Mouse (Mus musculus) thymus, adult 2 months (tissue): ENCODE measurements around the gene Ccndbp1. TPM values are rescaled to one million over a fixed set of nuclear protein-coding genes. Genes with fewer than 3 reads are reported as not detected.
"Not testable (repeated sequence)": the region's sequence is repeated elsewhere in the genome, so short reads cannot be mapped to it uniquely, and the experiment has no call there.

Experiments used
- DNase-seq: peaks from one replicate; pipeline ENCODE4 v3.0.0; 2021
- H3K27ac ChIP-seq: fragments of 200-500 bp; 2 replicates; pipeline ENCODE4 v1.5.1; 2012; ENCODE audit warnings: low read length, control low read depth; ENCODE audit not compliant: control insufficient read depth, insufficient read depth
- H3K27me3 ChIP-seq: fragments of 200-500 bp; 2 replicates; pipeline ENCODE4 v1.6.1; 2012; ENCODE audit warnings: mild to moderate bottlenecking, low read length, moderate library complexity, mixed read lengths; ENCODE audit not compliant: control insufficient read depth, insufficient read depth
- H3K36me3 ChIP-seq: fragments of 200-500 bp; 2 replicates; pipeline ENCODE4 v1.6.1; 2012; ENCODE audit warnings: mild to moderate bottlenecking, low read length, moderate library complexity; ENCODE audit not compliant: control insufficient read depth, insufficient read depth
- H3K4me1 ChIP-seq: fragments of 200-500 bp; replicated peaks from 2 replicates; pipeline ENCODE4 v1.6.1; 2012; ENCODE audit warnings: low read length; ENCODE audit not compliant: control insufficient read depth, insufficient read depth
- H3K4me3 ChIP-seq: fragments of 200-500 bp; 2 replicates; pipeline ENCODE4 v1.5.1; 2012; ENCODE audit warnings: mild to moderate bottlenecking, low read length, control low read depth, moderate library complexity; ENCODE audit not compliant: control insufficient read depth, insufficient read depth
- CTCF ChIP-seq: fragments of 200-500 bp; IDR thresholded peaks from 2 replicates; pipeline ENCODE4 v1.5.1; 2012; ENCODE audit warnings: mild to moderate bottlenecking, control low read depth, low read length, moderate library complexity, borderline replicate concordance; ENCODE audit not compliant: control insufficient read depth, poor library complexity, insufficient read depth; ENCODE audit errors: extremely low read depth
- POLR2A ChIP-seq: fragments of 200-500 bp; IDR thresholded peaks from 2 replicates; pipeline ENCODE4 v1.6.1; 2012; ENCODE audit warnings: mild to moderate bottlenecking, low read length, control low read depth, moderate library complexity; ENCODE audit not compliant: control insufficient read depth, poor library complexity, insufficient read depth; ENCODE audit errors: extremely low read depth
- WGBS: fragments of 180-500 bp; shearing (Covaris S2); methylation state at CpG from one replicate; pipeline ENCODE4 v1.1.7; 2018; 5-methylcytosine and 5-hydroxymethylcytosine counted together
- polyA plus RNA-seq: library from polyadenylated mRNA; depleted of rRNA; stranded (reverse); fragments of >200 nt; gene quantifications from 2 replicates; pipeline ENCODE4 v1.2.3, GENCODE M21; 2012

Ccndbp1 gene
- polyA plus RNA-seq, 1 experiment, result 51.0 TPM

GRCm38 (mm10) chr2:121036733-121037341, 28.6 kb downstream of the Ccndbp1 start, which contains the start of gene Epb42:
Gene Epb42, minus strand, starts transcription at chr2:121037072.
- WGBS, result 63% methylated on average over 5 of the region's 5 CpGs
- no peaks in the 10 kb centered on the region for H3K27me3 ChIP-seq
- TF ChIP-seq CTCF, result no peak
- no peak for TF ChIP-seq POLR2A
- H3K4me1 ChIP-seq, result no peaks in the 10 kb centered on the region
- no peaks in the 10 kb centered on the region for H3K36me3 ChIP-seq
- no peak within 1 kb of the TSS for H3K27ac ChIP-seq
- H3K4me3 ChIP-seq, result no peak within 1 kb of the TSS
- no peak for DNase-seq

GRCm38 (mm10) chr2:121038851-121039250, 30.6 kb downstream of the Ccndbp1 start:
- DNase-seq, H3K4me3 ChIP-seq, H3K27me3 ChIP-seq, H3K4me1 ChIP-seq, H3K36me3 ChIP-seq, H3K27ac ChIP-seq: not testable (repeated sequence)
- WGBS, result 100% methylated on average over 1 of the region's 1 CpGs

DNA sequence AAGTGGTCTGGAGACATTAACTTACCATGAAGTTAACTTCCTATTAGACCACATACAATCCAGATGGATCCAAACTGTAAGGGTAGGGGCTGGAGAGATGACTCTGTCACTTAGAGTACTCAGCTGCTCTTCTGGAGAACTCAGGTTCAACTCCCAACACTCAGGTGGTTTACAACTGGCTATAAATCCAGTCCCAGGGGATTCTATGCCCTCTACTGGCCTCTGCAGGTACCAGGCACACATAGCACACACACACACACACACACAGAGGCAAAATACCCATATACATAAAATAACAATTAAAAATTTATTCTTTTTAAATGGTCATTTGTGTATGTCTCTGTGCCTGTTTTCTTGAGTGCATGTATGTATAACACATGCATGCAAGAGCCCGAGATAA, 31.2 kb downstream of the Ccndbp1 start:
- H3K36me3 ChIP-seq, result no peaks in the 10 kb centered on the region
- DNase-seq, result no peak

DNA sequence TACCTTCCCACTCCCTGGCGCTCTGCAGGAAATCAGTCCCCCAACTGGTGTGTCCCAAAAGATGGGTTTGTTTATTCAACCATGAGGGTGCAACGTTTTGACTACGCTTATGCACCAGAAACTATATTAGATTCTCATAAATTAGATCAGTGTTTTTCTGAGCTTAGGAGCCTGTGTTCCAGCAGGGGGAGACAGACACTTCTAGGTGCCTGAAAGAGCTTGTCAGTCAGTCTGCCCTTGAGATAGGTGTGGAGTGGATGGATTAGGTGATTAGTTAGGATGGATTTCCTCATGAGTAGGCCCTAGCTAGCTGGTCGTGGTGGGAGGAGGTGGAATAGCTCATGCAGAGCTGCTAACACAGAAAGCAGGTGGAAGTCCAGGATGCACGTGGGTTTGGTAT, 32.9 kb downstream of the Ccndbp1 start:
- Histone ChIP-seq H3K4me1 (no peaks in the 10 kb centered on the region), H3K27ac (no peak overlapping the region), H3K4me3 (no peak overlapping the region), H3K27me3 (no peaks in the 10 kb centered on the region), H3K36me3 (no peaks in the 10 kb centered on the region)
- WGBS, result 33% methylated on average over 5 of the region's 5 CpGs
- peak; percentile 16 for DNase-seq
- no peak for TF ChIP-seq CTCF
- no peak for TF ChIP-seq POLR2A

More for the DNA sequence above, 31.2 kb downstream of the Ccndbp1 start:
- H3K4me3 ChIP-seq, result no peak overlapping the region
- H3K4me1 ChIP-seq, result no peaks in the 10 kb centered on the region
- 98% methylated on average over 1 of the region's 1 CpGs for WGBS
- H3K27ac ChIP-seq, result no peak overlapping the region
- no peak for TF ChIP-seq CTCF
- TF ChIP-seq POLR2A, result no peak
- no peaks in the 10 kb centered on the region for H3K27me3 ChIP-seq

- no peak for TF ChIP-seq CTCF
- TF ChIP-seq POLR2A, result no peak
- WGBS, result 92% methylated on average over 4 of the region's 4 CpGs
- Histone ChIP-seq H3K4me1 (no peaks in the 10 kb centered on the region), H3K27me3 (no peaks in the 10 kb centered on the region), H3K36me3 (no peaks in the 10 kb centered on the region), H3K27ac (no peak overlapping the region), H3K4me3 (no peak overlapping the region)
- no peak for DNase-seq
These were observed 37.5 kb downstream of the Ccndbp1 start for GRCm38 (mm10) chr2:121045653-121046052.

GRCm38 (mm10) chr2:121052176-121052575, 44.0 kb downstream of the Ccndbp1 start:
- no peak for DNase-seq
- Histone ChIP-seq H3K36me3 (no peaks in the 10 kb centered on the region), H3K4me1 (no peaks in the 10 kb centered on the region), H3K4me3 (no peak overlapping the region), H3K27ac (no peak overlapping the region), H3K27me3 (no peaks in the 10 kb centered on the region)
- no peak for TF ChIP-seq POLR2A
- TF ChIP-seq CTCF, result no peak
- WGBS, result 97% methylated on average over 5 of the region's 5 CpGs

DNA sequence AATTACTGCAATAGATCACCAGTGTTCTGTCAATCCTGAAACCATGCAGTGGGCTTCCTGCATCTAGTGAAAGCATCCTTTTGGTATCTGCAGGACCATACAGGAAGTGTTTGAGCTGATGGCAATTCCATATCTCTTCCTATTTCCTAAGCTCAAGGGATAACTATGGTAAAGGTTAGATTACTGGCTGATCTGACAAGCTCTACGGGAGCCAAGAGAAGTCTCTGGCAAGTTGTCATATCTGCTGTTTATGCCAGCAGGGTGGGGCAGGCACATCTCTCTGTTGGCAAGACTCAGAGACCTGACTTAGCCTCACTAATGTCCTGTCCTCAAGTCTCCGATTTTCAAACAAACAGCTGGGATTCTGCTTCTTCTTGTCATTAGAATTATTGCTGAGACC, 45.9 kb downstream of the Ccndbp1 start:
- no peak for DNase-seq
- WGBS, result 74% methylated on average over 2 of the region's 2 CpGs
- Histone ChIP-seq H3K4me3 (no peak overlapping the region), H3K36me3 (no peaks in the 10 kb centered on the region), H3K4me1 (no peaks in the 10 kb centered on the region), H3K27me3 (no peaks in the 10 kb centered on the region), H3K27ac (no peak overlapping the region)
- TF ChIP-seq CTCF (no peak), POLR2A (no peak)
